ENCODE assay signal across 23 mouse cellular contexts in genomic region chr9:21062928-21063327, GRCm38 (mm10). TPM values are rescaled to one million over a fixed set of nuclear protein-coding genes. Genes with fewer than 3 reads are reported as not detected.
DNase-seq lines count a peak whose midpoint lies in the region; TF ChIP-seq lines count a peak whose summit lies in the region.
"Had no signal": no experiment of that assay in that cellular context is flagged by ENCODE, and none has a peak within 500 bp of the region (broad histone marks: within the 10 kb centered on the region; RNA-seq: fewer than 3 reads in every experiment).

No protein-coding gene starts in this region.

- no peak overlapping the region for H3K4me3 ChIP-seq in cortical plate, adult 2 months (ENCODE audit: insufficient read depth, low read length)
- H3K4me3 ChIP-seq: embryonic facial prominence, embryonic 13.5 days; forebrain, embryonic 10.5 days; heart, adult 2 months; hindbrain, embryonic 13.5 days; intestine, embryonic 15.5 days; liver, embryonic 12.5 days; neural tube, embryonic 13.5 days had no signal

- TF ChIP-seq CTCF in cortical plate, adult 2 months (IDR thresholded peaks at IDR 0.05; ENCODE audit: extremely low read depth, insufficient read depth, low read length) = no peak

- TF ChIP-seq POLR2A in cortical plate, adult 2 months (IDR thresholded peaks at IDR 0.05; ENCODE audit: extremely low read depth, insufficient read depth, low read length) = no peak

- H3K27ac ChIP-seq in cortical plate, adult 2 months (ENCODE audit: insufficient read depth, low read length) = peak overlapping the region; percentile 51
- H3K27ac ChIP-seq: embryonic facial prominence, embryonic 13.5 days; forebrain, embryonic 10.5 days; heart, adult 2 months; hindbrain, embryonic 13.5 days; intestine, embryonic 15.5 days; liver, embryonic 12.5 days; neural tube, embryonic 13.5 days had no signal

- no peaks in the 10 kb centered on the region; the same call in 1 of the 2 replicates for H3K4me1 ChIP-seq in cortical plate, adult 2 months (ENCODE audit: control insufficient read depth, insufficient read depth, low read length)
- H3K4me1 ChIP-seq: embryonic facial prominence, embryonic 13.5 days; forebrain, embryonic 10.5 days; hindbrain, embryonic 13.5 days; intestine, embryonic 15.5 days; neural tube, embryonic 13.5 days had no signal

- peak; percentile 29 for DNase-seq in NIH3T3 (ENCODE audit: low read depth)
- DNase-seq in left cerebral cortex, adult 18-20 months (ENCODE audit: low spot score in 2 of 2) = peak; percentile 77 to 81
- peak; percentile 77 for DNase-seq in right cerebral cortex, postnatal 25 days
- DNase-seq in spleen, postnatal 10 days (ENCODE audit: low spot score in 2 of 2) = no peak
- no peak for DNase-seq in cerebellum, adult 9-10 months
- DNase-seq in lung, postnatal 10 days = no peak
- DNase-seq: cerebellum, adult 11-12 months; heart, adult 2 months; kidney, postnatal 10 days; thymus, adult 2 months had no signal

RNA-seq across cellular contexts. Expression of gene Zglp1, which starts 4.0 kb away (rescaled TPM):
- polyA plus RNA-seq in cortical plate, adult 2 months (2012; rRNA removed) = 1.8 and 2.1 TPM in 2 replicates
- not detected for total RNA-seq in left cerebral cortex, adult 18-20 months (2021)
- total RNA-seq: adrenal gland, postnatal 4 days; common myeloid progenitor, adult 5-6 weeks; gastrocnemius, adult 8-10 months; heart, adult 2 months had no signal
- polyA plus RNA-seq: embryonic facial prominence, embryonic 13.5 days; heart, adult 2 months; heart, postnatal 0 days had no signal

RNA-seq across cellular contexts. Expression of gene Gm49373, which starts 10.0 kb away (rescaled TPM):
- 2.4 and 2.7 TPM in 2 replicates for polyA plus RNA-seq in cortical plate, adult 2 months (2012; rRNA removed)
- total RNA-seq in left cerebral cortex, adult 18-20 months (2021) = 1 to 10 TPM; 2.2 to 2.9 TPM
- total RNA-seq: common myeloid progenitor, adult 5-6 weeks; megakaryocyte-erythroid progenitor cell, adult 5-6 weeks had no signal
- polyA plus RNA-seq: activated CD4-positive, CD25-positive, alpha-beta regulatory T cell, adult 4 months had no signal

RNA-seq across cellular contexts. Expression of gene Fdx1l, which starts 10.5 kb away (rescaled TPM):
- 157 and 160 TPM in 2 replicates for polyA plus RNA-seq in cortical plate, adult 2 months (2012; rRNA removed)
- total RNA-seq in left cerebral cortex, adult 18-20 months (2021) = 10 to 100 TPM; 61.3 to 65.4 TPM

RNA-seq across cellular contexts. Expression of gene Gm38431, which starts 28.9 kb away (rescaled TPM):
- 2.3 and 3.0 TPM in 2 replicates for polyA plus RNA-seq in cortical plate, adult 2 months (2012; rRNA removed)
- total RNA-seq in left cerebral cortex, adult 18-20 months (2021) = 1 to 10 TPM; 1.6 to 1.8 TPM

RNA-seq across cellular contexts. Expression of gene Raver1, which starts 28.9 kb away (rescaled TPM):
- polyA plus RNA-seq in cortical plate, adult 2 months (2012; rRNA removed) = 24.3 and 26.1 TPM in 2 replicates
- 10 to 100 TPM; 25.3 to 28.0 TPM for total RNA-seq in left cerebral cortex, adult 18-20 months (2021)

Comparison
In these comparisons a context has a peak if more than half of its experiments do, and no peak if none do; other contexts are left out.
1. DNase-seq: peak in NIH3T3 (single experiment), left cerebral cortex, adult 18-20 months (2 of 2) and right cerebral cortex, postnatal 25 days (single experiment); none in spleen, postnatal 10 days (0 of 2), cerebellum, adult 9-10 months (single experiment) and lung, postnatal 10 days (single experiment).